Mouse (Mus musculus) erythroblast, embryonic 14.5 days (primary cell): ENCODE measurements at regions not wholly inside any gene's neighbourhood (a gene's known extent, or its start where the extent isn't known, plus 50 kb on each side); places are given as distances from the start of the nearest gene placed in this dataset.

Experiments used
- GATA1 ChIP-seq: IDR thresholded peaks from 2 replicates; pipeline ENCODE4 v1.6.1; 2012; ENCODE audit warnings: low read length, inconsistent platforms, mixed read lengths
- TAL1 ChIP-seq: IDR thresholded peaks from 3 replicates; pipeline ENCODE4 v1.6.1; 2012; ENCODE audit warnings: low read length, inconsistent platforms, mixed read lengths

DNA sequence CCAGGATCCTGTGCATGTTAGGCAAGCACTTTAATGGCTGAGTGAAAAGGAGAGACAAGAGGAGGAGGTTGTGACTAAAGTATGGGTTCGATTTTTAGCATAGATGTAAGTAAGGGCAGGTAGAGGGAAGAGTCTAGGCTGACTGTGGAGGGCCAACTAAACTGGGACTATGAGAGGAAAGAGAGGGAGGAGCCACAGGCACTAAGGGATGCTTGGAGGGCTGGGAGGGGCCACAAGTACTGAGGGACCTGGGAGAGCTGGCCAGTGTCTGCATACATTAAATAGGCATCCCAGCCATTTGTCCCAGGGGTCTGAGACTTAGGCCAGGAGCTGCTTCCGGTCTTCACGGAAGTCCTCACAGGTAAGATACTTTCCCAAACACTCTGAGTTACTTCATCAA, 64.2 kb downstream of the Gpr6 start:
- TF ChIP-seq TAL1, result no peak
- TF ChIP-seq GATA1, result no peak
